Mouse (Mus musculus) midbrain, embryonic 16.5 days (tissue): ENCODE data around the gene Mss51. TPM values are rescaled to one million over a fixed set of nuclear protein-coding genes. Genes with fewer than 3 reads are reported as not detected.
A peak's percentile ranks its signal among the peaks of the same experiment; 100 is the strongest.

Experiments used
- ATAC-seq: fragments of 200-750 bp; cut with Nextera tagmentation; 2 replicates; pipeline ENCODE4 v1.8.0; 2017; ENCODE audit warnings: moderate TSS enrichment
- H3K27ac ChIP-seq: fragments of 300-500 bp; sonication (generic); 2 replicates; pipeline ENCODE4 v1.5.1; 2014; ENCODE audit warnings: mild to moderate bottlenecking, low read length, mixed read lengths
- H3K27me3 ChIP-seq: fragments of 300-500 bp; sonication (generic); 2 replicates; pipeline ENCODE4 v1.6.1; 2014; ENCODE audit warnings: low read depth, low read length, mixed read lengths; ENCODE audit not compliant: control insufficient read depth, insufficient read depth
- H3K36me3 ChIP-seq: fragments of 300-500 bp; sonication (generic); 2 replicates; pipeline ENCODE4 v1.6.1; 2014; ENCODE audit warnings: mild to moderate bottlenecking, low read length, moderate library complexity, mixed read lengths; ENCODE audit not compliant: control insufficient read depth, insufficient read depth
- H3K4me1 ChIP-seq: fragments of 300-500 bp; sonication (generic); 2 replicates; pipeline ENCODE4 v1.6.1; 2014; ENCODE audit warnings: mild to moderate bottlenecking, low read length, mixed read lengths; ENCODE audit not compliant: control insufficient read depth, insufficient read depth
- H3K4me2 ChIP-seq: fragments of 300-500 bp; sonication (generic); 2 replicates; pipeline ENCODE4 v1.6.1; 2014; ENCODE audit warnings: mild to moderate bottlenecking, low read length, mixed read lengths
- H3K4me3 ChIP-seq: fragments of 300-500 bp; sonication (generic); 2 replicates; pipeline ENCODE4 v1.5.1; 2014; ENCODE audit warnings: low read depth, mild to moderate bottlenecking, low read length, moderate library complexity, mixed read lengths
- H3K9ac ChIP-seq: fragments of 300-500 bp; sonication (generic); 2 replicates; pipeline ENCODE4 v1.6.1; 2014; ENCODE audit warnings: low read depth, low read length, mixed read lengths
- H3K9me3 ChIP-seq: fragments of 300-500 bp; sonication (generic); replicated peaks from 2 replicates; pipeline ENCODE4 v1.6.1; 2014; ENCODE audit warnings: mild to moderate bottlenecking, low read length, mixed read lengths; ENCODE audit not compliant: control insufficient read depth, poor library complexity, severe bottlenecking
- WGBS: fragments of 180-500 bp; shearing (Covaris S2); extraction: QIAGEN DNeasy Blood & Tissue Kit; methylation state at CpG from one replicate; pipeline ENCODE4 v1.1.7; 2014; 5-methylcytosine and 5-hydroxymethylcytosine counted together
- polyA plus RNA-seq: library from polyadenylated mRNA; unstranded; fragments of >200 nt; fragmentation: Nextera tagmentation; extraction: Ambion mirVana; gene quantifications from 2 replicates; pipeline ENCODE4 v1.2.1, GENCODE M21; 2015

Gene Mss51
- polyA plus RNA-seq, 1 experiment from 2014 or later = 0.26 TPM

DNA sequence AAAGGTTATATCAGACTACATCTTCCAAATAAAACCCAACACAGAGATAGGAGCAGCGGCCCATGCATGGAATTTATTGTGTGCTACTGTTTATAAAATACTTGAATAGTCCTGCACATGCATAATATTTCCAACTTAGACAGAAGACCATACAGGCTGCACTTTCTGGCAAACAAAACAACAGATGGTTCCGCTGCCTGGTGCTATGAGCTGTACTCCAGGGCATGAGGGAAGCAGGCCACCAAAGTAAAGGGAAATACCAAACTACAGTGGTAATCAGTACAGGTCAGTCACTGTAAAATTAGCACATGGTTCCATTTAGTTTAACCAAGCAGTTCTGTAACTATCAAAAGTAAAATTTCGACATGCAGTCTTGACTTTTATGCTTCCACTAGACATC lies 3.3 kb upstream of the Mss51 start:
- H3K4me2 ChIP-seq = no peak overlapping the region

DNA sequence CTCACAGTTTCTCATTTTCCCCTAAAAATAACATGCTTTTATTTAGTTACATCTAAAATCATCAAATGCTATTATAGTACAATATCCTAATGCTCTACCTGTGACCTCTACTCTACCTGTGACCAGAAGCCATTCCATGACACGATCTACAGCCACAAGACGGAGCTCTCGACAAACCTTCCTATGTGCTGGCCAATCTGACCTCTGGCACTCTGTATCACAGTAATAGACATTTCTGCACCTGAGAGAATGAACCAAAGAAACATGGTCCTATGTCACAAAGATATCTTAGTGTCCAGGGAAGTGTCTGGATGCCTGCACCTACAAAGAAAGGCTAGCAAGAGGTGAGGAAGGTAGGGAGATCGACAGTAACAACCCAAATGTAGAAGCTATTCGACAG lies 10.7 kb downstream of the Mss51 start:
- no peak overlapping the region for H3K9ac ChIP-seq
- WGBS = 95% methylated on average over 5 of the region's 5 CpGs
- no peaks in the 10 kb centered on the region for H3K9me3 ChIP-seq
- H3K4me3 ChIP-seq = no peak overlapping the region
- no peaks in the 10 kb centered on the region; the same call in 1 of the 2 replicates for H3K36me3 ChIP-seq
- no peak for ATAC-seq
- H3K4me1 ChIP-seq = no peaks in the 10 kb centered on the region
- H3K27me3 ChIP-seq = no peaks in the 10 kb centered on the region
- H3K27ac ChIP-seq = no peak overlapping the region
- no peak overlapping the region for H3K4me2 ChIP-seq

More for the DNA sequence above, 3.3 kb upstream of the Mss51 start:
- no peak overlapping the region for H3K9ac ChIP-seq
- no peaks in the 10 kb centered on the region for H3K9me3 ChIP-seq
- 93% methylated on average over 3 of the region's 3 CpGs for WGBS
- H3K36me3 ChIP-seq = peaks cover 6% of the 10 kb centered on the region; the same call in 1 of the 2 replicates
- H3K4me3 ChIP-seq = no peak overlapping the region
- no peak for ATAC-seq
- no peaks in the 10 kb centered on the region for H3K27me3 ChIP-seq
- H3K4me1 ChIP-seq = no peaks in the 10 kb centered on the region
- H3K27ac ChIP-seq = no peak overlapping the region

DNA sequence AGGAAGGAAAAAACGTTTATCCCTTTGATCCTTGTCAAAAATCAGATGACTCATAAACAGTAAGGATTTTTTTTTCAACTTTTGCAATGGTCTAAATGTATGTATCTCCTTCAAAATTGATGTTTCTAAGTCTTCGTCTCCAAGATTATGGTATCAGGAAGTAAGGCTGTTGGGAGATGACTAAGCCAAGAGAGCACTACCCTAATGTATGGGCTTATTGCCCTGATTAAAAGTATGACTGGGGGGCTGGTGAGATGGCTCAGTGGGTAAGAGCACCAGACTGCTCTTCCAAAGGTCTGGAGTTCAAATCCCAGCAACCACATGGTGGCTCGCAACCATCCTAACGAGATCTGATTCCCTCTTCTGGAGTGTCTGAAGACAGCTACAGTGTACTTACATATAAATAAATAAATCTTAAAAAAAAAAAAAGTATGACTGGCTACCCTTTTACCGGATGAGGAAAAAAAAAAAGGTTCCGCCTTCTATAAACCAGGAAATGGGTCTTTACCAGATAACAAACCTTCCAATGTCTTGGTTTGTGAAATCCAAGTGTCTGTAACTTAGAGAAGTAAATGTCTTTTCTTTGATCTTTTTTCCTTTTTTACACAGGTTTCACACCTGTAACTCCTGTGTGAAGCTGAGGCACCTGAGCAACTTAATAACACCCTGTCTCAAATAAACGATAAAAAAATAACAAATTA lies 14.5 kb downstream of the Mss51 start:
- H3K9me3 ChIP-seq = no peaks in the 10 kb centered on the region
- H3K4me2 ChIP-seq = no peak overlapping the region
- H3K4me3 ChIP-seq = no peak overlapping the region
- peaks cover 5% of the 10 kb centered on the region; the same call in 1 of the 2 replicates for H3K4me1 ChIP-seq
- 93% methylated on average over 7 of the region's 7 CpGs for WGBS
- H3K27ac ChIP-seq = no peak overlapping the region
- no peak for ATAC-seq
- H3K36me3 ChIP-seq = no peaks in the 10 kb centered on the region; the same call in 1 of the 2 replicates
- H3K27me3 ChIP-seq = no peaks in the 10 kb centered on the region
- H3K9ac ChIP-seq = no peak overlapping the region

DNA sequence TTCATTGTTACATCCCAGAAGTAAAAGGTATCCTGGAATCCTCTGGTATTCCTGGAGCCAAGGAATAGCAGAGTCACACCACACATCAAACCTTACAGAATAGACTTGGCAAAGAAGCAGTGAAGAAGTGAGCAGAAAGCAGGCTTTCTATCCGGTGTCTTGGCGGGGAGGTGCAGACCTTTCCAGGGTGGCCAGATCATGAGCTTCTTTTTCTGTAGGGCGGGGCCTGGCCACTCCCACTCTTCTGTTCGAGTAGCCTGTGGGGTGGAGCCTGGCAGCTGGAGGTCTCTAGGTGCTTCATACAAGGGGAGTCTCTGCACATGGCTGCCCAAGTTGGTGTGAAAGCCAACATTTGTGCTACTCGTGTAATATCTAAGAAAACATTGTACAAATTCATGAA lies 15.5 kb downstream of the Mss51 start:
- no peaks in the 10 kb centered on the region for H3K36me3 ChIP-seq
- WGBS = 23% methylated on average over 5 of the region's 5 CpGs
- H3K4me2 ChIP-seq = no peak overlapping the region
- H3K27ac ChIP-seq = no peak overlapping the region
- H3K4me1 ChIP-seq = peaks cover 5% of the 10 kb centered on the region; the same call in 1 of the 2 replicates
- no peak for ATAC-seq
- H3K9me3 ChIP-seq = no peaks in the 10 kb centered on the region
- H3K9ac ChIP-seq = no peak overlapping the region
- H3K27me3 ChIP-seq = no peaks in the 10 kb centered on the region
- H3K4me3 ChIP-seq = no peak overlapping the region

DNA sequence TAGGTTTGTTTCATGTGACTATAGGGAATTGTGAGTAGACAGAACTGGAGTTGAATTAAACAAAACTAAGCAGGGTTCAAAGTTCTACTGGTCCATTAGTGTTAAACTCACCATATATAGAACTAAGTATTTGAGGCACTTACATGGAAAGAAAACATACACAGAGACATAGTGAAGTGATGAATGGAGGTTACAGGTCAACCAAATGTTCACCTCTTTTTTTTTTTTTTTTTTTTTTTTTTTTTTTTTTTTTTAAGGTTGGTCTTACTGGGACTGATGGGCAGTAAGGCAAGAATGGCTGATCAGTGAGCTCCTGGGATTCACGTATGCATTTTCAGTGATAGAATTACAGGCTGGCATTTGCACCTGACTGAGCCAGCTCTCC lies 16.5 kb downstream of the Mss51 start:
- ATAC-seq = no peak
- peaks cover 5% of the 10 kb centered on the region; the same call in 1 of the 2 replicates for H3K4me1 ChIP-seq
- peak overlapping the region; percentile 89 for H3K4me2 ChIP-seq
- WGBS = 66% methylated on average over 1 of the region's 1 CpGs
- H3K27me3 ChIP-seq = no peaks in the 10 kb centered on the region
- H3K36me3 ChIP-seq = no peaks in the 10 kb centered on the region
- H3K9ac ChIP-seq = peak overlapping the region; percentile 76; the same call in 1 of the 2 replicates
- peak overlapping the region; percentile 77 for H3K4me3 ChIP-seq
- H3K9me3 ChIP-seq = no peaks in the 10 kb centered on the region
- no peak overlapping the region for H3K27ac ChIP-seq

DNA sequence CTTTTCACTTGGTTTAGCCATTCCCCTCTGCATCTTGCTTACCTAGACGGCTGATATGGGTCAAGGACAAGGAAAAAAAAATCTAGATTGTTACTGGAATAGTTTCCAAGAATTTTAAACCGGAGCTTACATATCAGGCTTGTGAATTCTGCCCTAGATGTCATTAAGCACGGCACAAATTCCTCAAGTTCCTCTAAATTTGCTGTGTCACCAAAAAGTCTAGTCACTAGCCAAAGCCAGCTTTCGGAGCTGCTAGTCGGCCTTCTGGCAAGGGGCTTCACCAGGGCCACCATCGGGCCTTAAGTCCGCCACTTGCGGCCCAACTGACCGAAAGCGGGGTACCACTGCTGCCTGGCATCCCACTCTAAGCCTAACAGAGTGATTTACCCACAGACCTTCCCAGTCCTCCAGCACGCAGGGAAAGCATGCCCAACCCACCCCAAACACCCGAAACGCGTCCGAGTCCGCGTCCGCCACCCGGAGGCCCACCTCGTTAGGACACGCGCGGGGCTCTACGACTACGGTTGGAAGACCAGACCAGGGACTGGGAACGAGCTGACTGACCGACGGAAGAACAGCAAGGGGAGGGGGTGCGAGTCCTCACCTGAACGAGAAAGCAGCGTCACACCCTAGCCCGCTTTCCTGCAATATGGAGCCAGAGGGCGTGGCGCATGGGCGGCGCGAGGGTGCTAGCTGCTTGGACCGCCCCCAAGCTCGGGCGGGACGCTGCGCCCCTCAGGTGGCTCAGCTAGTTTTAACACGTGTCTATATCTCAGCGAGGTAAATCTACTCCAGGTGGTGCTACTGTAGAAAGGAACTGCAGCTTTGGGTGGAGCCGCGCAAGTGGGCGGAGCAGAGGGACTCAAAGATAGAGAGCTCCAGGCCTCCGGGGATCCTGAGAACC lies 17.2 kb downstream of the Mss51 start, which contains the start of gene Anxa7:
Anxa7 (minus strand) TSS at position 843 of the 904 bp plus-strand sequence.
- Histone ChIP-seq H3K9ac (peak within 1 kb of the TSS; percentile 76), H3K27ac (peak within 1 kb of the TSS; percentile 50; the same call in 1 of the 2 replicates), H3K4me3 (peak within 1 kb of the TSS; percentile 77), H3K36me3 (no peaks in the 10 kb centered on the region), H3K4me1 (peaks cover 5% of the 10 kb centered on the region; the same call in 1 of the 2 replicates), H3K9me3 (no peaks in the 10 kb centered on the region), H3K4me2 (peak within 1 kb of the TSS; percentile 89), H3K27me3 (no peaks in the 10 kb centered on the region)
- WGBS = 2% methylated on average over 48 of the region's 48 CpGs
- peak; percentile 86 for ATAC-seq

DNA sequence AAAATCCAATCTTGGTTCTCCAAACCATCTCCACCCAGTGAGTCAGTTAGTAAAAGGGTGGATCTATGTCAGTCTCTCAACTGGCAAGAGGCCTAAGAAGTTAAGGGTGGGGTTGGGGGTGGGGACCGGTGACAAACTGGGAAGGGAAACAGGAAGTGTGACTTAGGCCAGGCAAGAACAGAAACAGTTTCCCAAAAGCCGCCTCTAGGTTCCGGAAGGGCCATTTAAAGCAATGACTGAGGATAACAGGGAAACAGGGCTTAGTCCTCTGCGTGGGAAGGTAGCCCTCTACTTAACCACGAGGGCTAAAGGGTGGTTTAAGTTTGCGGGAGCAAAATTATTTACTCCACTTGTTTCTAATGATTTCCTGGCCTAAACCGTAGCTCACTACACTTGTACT lies 17.9 kb downstream of the Mss51 start:
- 40% methylated on average over 7 of the region's 7 CpGs for WGBS
- Histone ChIP-seq H3K4me3 (peak overlapping the region; percentile 77), H3K4me1 (peaks cover 5% of the 10 kb centered on the region; the same call in 1 of the 2 replicates), H3K9me3 (no peaks in the 10 kb centered on the region), H3K9ac (no peak overlapping the region), H3K4me2 (peak overlapping the region; percentile 89), H3K27me3 (no peaks in the 10 kb centered on the region), H3K27ac (no peak overlapping the region), H3K36me3 (no peaks in the 10 kb centered on the region)
- ATAC-seq = no peak

DNA sequence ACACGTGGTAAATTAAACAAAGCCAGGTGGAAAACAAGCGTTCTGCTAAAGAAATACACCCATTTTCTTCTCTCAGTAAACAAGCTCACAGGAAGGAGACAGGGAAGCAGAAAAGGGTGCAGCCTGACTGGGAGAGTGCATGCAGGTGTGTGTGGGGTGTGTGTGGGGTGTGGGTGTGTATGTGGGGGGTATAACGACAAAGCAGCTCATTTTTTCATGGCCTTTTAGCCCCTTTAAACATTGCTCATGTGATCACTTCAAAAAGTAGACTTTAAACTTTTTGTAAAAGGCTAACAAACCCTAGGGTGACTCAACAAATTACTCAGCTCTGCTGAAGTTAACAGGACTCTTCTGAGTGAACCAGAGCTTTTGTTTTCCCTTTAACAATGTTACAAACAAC lies 18.3 kb downstream of the Mss51 start:
- H3K9ac ChIP-seq = no peak overlapping the region
- H3K9me3 ChIP-seq = no peaks in the 10 kb centered on the region
- peaks cover 5% of the 10 kb centered on the region; the same call in 1 of the 2 replicates for H3K4me1 ChIP-seq
- no peaks in the 10 kb centered on the region for H3K27me3 ChIP-seq
- H3K4me2 ChIP-seq = no peak overlapping the region
- no peaks in the 10 kb centered on the region for H3K36me3 ChIP-seq
- no peak for ATAC-seq
- H3K4me3 ChIP-seq = no peak overlapping the region
- 56% methylated on average over 3 of the region's 3 CpGs for WGBS
- no peak overlapping the region for H3K27ac ChIP-seq
